Mouse (Mus musculus): ENCODE results near the gene Stbd1.

The Stbd1 gene

GRCm38 (mm10) chr5:92640861-92641260 is 38.0 kb downstream of the Stbd1 start:
- DNase-seq (ENCODE audit: low read depth), result no peak
